Mouse (Mus musculus) hindbrain, embryonic 16.5 days (tissue): ENCODE results near the gene Xpo6. TPM values are rescaled to one million over a fixed set of nuclear protein-coding genes. Genes with fewer than 3 reads are reported as not detected.

ENCODE experiments used
- ATAC-seq: fragments of 200-750 bp; cut with Nextera tagmentation; 2 replicates; pipeline ENCODE4 v1.8.0; 2017; ENCODE audit warnings: moderate TSS enrichment, moderate library complexity
- H3K27ac ChIP-seq: fragments of 300-500 bp; sonication (generic); 2 replicates; pipeline ENCODE4 v1.5.1; 2014; ENCODE audit warnings: low read depth, mild to moderate bottlenecking, control low read depth, low read length, moderate library complexity
- H3K27me3 ChIP-seq: fragments of 300-500 bp; sonication (generic); replicated peaks from 2 replicates; pipeline ENCODE4 v1.6.1; 2014; ENCODE audit warnings: low read length; ENCODE audit not compliant: control insufficient read depth, insufficient read depth
- H3K36me3 ChIP-seq: fragments of 300-500 bp; sonication (generic); 2 replicates; pipeline ENCODE4 v1.6.1; 2014; ENCODE audit warnings: mild to moderate bottlenecking, low read length, moderate library complexity, mixed read lengths; ENCODE audit not compliant: control insufficient read depth, insufficient read depth
- H3K4me1 ChIP-seq: fragments of 300-500 bp; sonication (generic); 2 replicates; pipeline ENCODE4 v1.6.1; 2014; ENCODE audit warnings: low read depth, low read length; ENCODE audit not compliant: control insufficient read depth, insufficient read depth
- H3K4me2 ChIP-seq: fragments of 300-500 bp; sonication (generic); 2 replicates; pipeline ENCODE4 v1.6.1; 2014; ENCODE audit warnings: mild to moderate bottlenecking, low read length, control low read depth, moderate library complexity
- H3K4me3 ChIP-seq: fragments of 300-500 bp; sonication (generic); 2 replicates; pipeline ENCODE4 v1.5.1; 2014; ENCODE audit warnings: mild to moderate bottlenecking, low read length, control low read depth, moderate library complexity
- H3K9ac ChIP-seq: fragments of 300-500 bp; sonication (generic); 2 replicates; pipeline ENCODE4 v1.6.1; 2014; ENCODE audit warnings: low read depth, mild to moderate bottlenecking, control low read depth, low read length, moderate library complexity
- H3K9me3 ChIP-seq: fragments of 300-500 bp; sonication (generic); 2 replicates; pipeline ENCODE4 v1.6.1; 2014; ENCODE audit warnings: mild to moderate bottlenecking, low read length, moderate library complexity; ENCODE audit not compliant: control insufficient read depth
- WGBS: fragments of 180-500 bp; shearing (Covaris S2); extraction: QIAGEN DNeasy Blood & Tissue Kit; methylation state at CpG from one replicate; pipeline ENCODE4 v1.1.7; 2014; 5-methylcytosine and 5-hydroxymethylcytosine counted together
- polyA plus RNA-seq: library from polyadenylated mRNA; unstranded; fragments of >200 nt; fragmentation: Nextera tagmentation; extraction: Ambion mirVana; gene quantifications from 2 replicates; pipeline ENCODE4 v1.2.1, GENCODE M21; 2015

Xpo6 gene
- polyA plus RNA-seq = 44.4 and 54.4 TPM in 2 replicates

DNA sequence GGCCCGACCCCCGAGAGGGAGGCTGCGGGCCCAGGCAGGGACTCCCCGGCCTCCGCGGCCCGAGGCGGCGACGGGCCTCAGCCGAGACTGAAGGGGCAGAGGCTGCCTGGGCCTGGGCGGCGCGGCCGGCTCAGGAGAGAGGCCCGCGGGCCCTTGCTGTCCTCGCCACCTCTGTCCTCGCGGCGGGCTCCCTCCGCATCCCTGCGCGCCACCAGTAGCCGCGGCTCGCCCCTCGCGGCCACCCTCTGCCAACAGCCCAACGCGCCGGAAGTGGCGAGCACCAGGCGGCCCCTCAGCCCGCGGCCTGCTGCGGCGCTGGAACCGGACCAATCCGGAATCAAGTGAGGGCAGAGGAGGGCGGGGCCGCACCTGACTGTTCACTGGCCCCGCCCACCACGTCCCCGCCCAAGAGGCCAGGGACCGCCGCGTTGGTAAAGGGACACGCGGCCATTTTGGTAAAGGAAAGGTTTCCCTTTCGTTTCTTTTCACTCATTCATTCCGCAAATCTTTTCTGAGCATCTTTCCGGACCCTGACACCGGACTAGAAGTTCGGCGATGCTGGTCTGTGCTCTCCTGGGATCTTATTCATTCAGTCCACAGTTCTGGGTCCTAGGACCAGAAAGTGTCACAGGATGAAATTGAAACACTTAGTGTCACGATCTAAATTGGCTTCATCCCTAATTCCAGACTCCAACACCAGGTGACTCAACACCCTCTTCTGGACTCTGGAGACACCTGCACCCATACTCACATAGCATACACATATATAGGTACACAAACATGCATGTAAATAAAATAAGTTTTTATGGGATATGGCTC is at the start of gene Xpo6:
TSS of gene Xpo6 (minus strand) at position 324 of the 819 bp plus-strand sequence.
- H3K4me1 ChIP-seq = peaks cover 24% of the 10 kb centered on the region

DNA sequence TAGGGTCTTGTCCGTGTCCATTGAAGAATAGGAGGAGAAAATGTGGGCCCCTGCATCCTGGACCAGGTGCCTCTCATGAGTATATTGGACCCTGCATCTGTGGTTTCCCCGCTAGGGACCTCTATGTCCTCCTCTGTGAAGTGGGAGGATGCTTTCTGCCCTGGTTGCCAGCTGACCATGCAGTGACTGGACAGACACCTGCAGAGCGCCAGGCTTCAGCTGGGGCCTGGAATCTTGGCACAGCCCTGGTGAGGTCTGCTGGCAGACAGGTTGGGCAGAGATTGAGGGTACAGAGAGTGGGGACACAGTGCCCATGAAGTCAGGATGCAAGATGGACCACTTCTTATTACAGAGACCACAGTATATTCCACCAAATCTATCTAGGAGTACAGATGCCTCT is 49.7 kb upstream of the Xpo6 start:
- H3K27ac ChIP-seq = no peak overlapping the region
- 91% methylated on average over 3 of the region's 3 CpGs for WGBS
- no peak overlapping the region for H3K9ac ChIP-seq
- H3K9me3 ChIP-seq = no peaks in the 10 kb centered on the region
- ATAC-seq = no peak
- no peaks in the 10 kb centered on the region for H3K27me3 ChIP-seq
- H3K4me3 ChIP-seq = no peak overlapping the region
- H3K36me3 ChIP-seq = no peaks in the 10 kb centered on the region
- peaks cover 6% of the 10 kb centered on the region for H3K4me1 ChIP-seq
- H3K4me2 ChIP-seq = no peak overlapping the region

More for the DNA sequence above, at the start of gene Xpo6:
- Histone ChIP-seq H3K9me3 (no peaks in the 10 kb centered on the region), H3K36me3 (no peaks in the 10 kb centered on the region), H3K4me3 (peak within 1 kb of the TSS; percentile 92), H3K4me2 (peak within 1 kb of the TSS; percentile 65), H3K27me3 (no peaks in the 10 kb centered on the region), H3K9ac (peak within 1 kb of the TSS; percentile 97), H3K27ac (peak within 1 kb of the TSS; percentile 90)
- WGBS = 1% methylated on average over 32 of the region's 57 CpGs
- ATAC-seq = peak; percentile 96

DNA sequence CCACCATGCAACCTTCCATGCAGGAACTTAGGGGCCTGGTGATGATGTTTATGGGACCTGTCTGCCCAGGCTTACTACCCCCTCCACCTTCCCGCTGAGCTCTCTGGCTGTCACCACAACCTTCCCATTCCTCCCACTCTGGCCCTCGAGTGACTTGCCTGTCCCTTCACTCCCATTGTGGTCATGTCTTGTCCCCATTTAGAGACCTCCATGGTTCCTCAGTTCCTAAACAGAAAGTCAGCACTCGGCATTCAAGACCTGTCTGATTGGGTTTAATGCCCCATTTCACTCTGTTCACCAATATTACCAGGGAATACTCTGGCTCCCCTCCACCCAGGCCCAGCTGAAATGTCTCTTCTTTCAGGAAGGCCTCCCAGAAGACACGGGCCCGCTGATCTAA is 48.8 kb upstream of the Xpo6 start:
- WGBS = 73% methylated on average over 5 of the region's 5 CpGs
- H3K27ac ChIP-seq = no peak overlapping the region
- no peaks in the 10 kb centered on the region for H3K9me3 ChIP-seq
- ATAC-seq = no peak
- H3K36me3 ChIP-seq = no peaks in the 10 kb centered on the region
- no peak overlapping the region for H3K9ac ChIP-seq
- H3K27me3 ChIP-seq = no peaks in the 10 kb centered on the region
- H3K4me2 ChIP-seq = no peak overlapping the region
- H3K4me3 ChIP-seq = no peak overlapping the region
- peaks cover 6% of the 10 kb centered on the region for H3K4me1 ChIP-seq

DNA sequence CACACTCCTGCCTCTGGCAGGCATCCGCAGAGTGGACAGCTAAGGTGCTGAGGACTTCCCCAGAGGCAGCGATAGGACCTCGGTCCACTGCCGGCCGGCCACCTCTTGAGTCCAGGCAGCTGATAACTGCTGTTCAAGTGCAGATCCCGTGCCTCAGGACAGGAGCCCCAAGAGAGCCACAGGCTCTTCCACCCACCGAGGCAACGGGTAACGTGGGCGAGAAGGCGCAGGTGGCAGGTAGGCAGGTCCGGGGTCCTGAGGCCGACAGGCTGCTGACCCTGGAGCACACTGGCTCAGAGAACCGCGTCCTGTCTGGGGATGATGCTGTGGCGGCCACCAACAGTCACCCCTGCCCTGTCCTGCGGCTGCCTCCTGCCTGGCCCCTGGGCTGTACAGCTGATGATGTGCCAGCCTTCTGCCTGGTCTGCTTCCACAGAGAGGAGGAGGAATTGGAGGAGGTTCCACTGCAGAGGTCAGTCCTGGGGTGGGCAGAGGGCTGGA is 48.4 kb upstream of the Xpo6 start:
- Histone ChIP-seq H3K27ac (no peak overlapping the region), H3K4me3 (no peak overlapping the region), H3K9me3 (no peaks in the 10 kb centered on the region), H3K27me3 (no peaks in the 10 kb centered on the region), H3K36me3 (no peaks in the 10 kb centered on the region), H3K4me2 (peak overlapping the region; percentile 35), H3K4me1 (peaks cover 6% of the 10 kb centered on the region), H3K9ac (no peak overlapping the region; the same call in 1 of the 2 replicates)
- no peak for ATAC-seq
- 62% methylated on average over 16 of the region's 17 CpGs for WGBS

DNA sequence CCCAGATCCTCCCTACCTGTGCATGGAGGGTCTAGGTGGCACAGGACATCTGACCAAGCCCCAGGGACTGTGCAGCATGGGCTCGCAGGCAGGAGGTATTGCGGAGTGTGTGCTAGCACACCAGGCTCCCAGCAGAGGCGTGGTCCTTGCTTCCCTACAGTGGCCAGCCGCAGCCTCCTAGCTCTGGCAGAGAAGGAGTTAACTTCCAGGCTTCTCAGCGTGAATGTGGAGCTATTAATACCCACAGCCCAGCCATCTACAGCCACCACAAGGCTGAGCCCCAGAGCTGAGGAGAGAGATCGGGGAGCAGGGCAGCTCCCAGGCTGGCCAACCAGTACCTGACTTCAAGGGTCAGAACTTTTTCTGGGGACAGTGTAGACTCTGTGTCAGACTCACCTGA is 47.8 kb upstream of the Xpo6 start:
- Histone ChIP-seq H3K27ac (no peak overlapping the region), H3K4me3 (peak overlapping the region; percentile 9; the same call in 1 of the 2 replicates), H3K27me3 (no peaks in the 10 kb centered on the region), H3K4me2 (peak overlapping the region; percentile 35), H3K9me3 (no peaks in the 10 kb centered on the region), H3K9ac (no peak overlapping the region), H3K36me3 (no peaks in the 10 kb centered on the region), H3K4me1 (peaks cover 6% of the 10 kb centered on the region)
- 6% methylated on average over 6 of the region's 6 CpGs for WGBS
- no peak; the same call in 1 of the 2 replicates for ATAC-seq

DNA sequence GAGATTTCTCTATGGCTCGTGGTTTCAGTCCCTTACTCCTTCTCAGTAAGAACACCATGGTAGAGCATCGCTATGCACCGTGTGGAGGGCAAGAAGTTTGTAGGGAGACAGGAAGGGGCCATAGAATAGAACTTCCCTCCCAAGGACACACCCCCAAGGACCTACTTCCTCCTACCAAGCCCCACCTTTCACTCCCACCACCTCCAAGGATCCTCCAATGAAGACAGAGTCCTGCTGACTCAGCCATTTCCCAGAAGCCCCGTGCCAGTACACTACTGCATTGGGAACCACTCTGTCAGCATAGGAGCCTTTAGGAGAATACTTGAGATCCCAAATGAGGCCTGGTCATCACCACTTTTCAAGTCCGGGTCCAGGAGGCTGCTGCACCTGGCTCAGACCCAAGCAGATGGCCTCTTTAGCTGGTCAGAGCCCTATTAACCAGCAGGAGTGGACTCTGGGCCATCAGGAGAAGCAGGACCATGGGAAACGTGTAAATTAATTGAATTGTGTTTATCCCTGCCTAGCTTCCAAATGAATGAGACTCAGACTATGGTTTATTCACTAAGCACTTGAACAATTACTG is 44.0 kb upstream of the Xpo6 start:
- H3K9me3 ChIP-seq = no peaks in the 10 kb centered on the region
- H3K27me3 ChIP-seq = no peaks in the 10 kb centered on the region
- H3K4me1 ChIP-seq = peaks cover 6% of the 10 kb centered on the region
- no peaks in the 10 kb centered on the region for H3K36me3 ChIP-seq
- no peak overlapping the region for H3K4me3 ChIP-seq
- H3K4me2 ChIP-seq = no peak overlapping the region
- no peak for ATAC-seq
- WGBS = 78% methylated on average over 6 of the region's 6 CpGs
- H3K9ac ChIP-seq = no peak overlapping the region
- no peak overlapping the region for H3K27ac ChIP-seq

DNA sequence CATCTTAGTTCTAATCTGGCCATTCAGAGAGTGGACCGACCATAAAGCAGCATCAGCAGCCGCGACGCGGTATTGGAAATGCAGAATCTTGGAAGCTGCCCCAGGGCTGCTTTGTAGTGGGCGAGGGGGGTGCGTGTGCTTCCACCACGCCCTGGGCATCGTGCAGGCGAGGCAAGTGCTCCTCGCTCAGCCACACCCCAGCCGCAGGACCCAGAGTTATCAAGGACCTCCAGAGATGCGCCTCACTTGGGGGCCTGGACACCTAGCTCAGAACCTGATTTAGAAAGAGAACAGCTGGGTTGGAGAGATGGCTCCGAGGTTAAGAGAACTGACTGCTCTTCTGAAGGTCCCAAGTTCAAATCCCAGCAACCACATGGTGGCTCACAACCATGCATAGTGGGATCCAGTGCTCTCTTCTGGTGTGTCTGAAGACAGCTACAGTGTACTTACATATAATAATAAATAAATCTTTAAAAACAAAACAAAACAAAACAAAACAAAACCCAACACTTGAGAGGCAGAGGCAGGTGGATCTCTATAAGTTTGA is 40.6 kb upstream of the Xpo6 start:
- no peaks in the 10 kb centered on the region for H3K36me3 ChIP-seq
- no peaks in the 10 kb centered on the region for H3K9me3 ChIP-seq
- no peaks in the 10 kb centered on the region for H3K4me1 ChIP-seq
- H3K27ac ChIP-seq = no peak overlapping the region
- WGBS = 80% methylated on average over 14 of the region's 14 CpGs
- H3K9ac ChIP-seq = no peak overlapping the region
- no peak overlapping the region for H3K4me2 ChIP-seq
- no peaks in the 10 kb centered on the region for H3K27me3 ChIP-seq
- ATAC-seq = no peak
- H3K4me3 ChIP-seq = no peak overlapping the region

DNA sequence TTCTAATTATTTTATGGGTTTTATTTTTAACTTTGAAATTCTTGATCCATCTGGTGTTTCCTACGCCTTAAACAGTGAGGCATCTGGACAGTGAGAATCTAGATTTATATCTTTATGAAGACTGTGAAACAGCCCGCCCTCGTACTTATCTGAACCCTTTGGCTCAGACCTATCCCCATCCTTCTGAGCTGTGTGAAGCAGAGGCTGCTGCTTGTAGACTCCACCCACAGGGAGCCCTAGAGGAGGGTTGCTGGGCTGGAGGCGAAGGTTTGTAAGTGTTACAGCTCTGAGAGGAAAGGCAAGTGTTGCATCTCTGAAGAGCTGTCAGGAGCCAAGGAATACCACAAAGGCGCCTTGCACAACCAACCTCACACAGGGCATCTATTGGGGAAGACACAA is 36.5 kb upstream of the Xpo6 start:
- no peak overlapping the region for H3K4me2 ChIP-seq
- H3K9me3 ChIP-seq = no peaks in the 10 kb centered on the region
- H3K27ac ChIP-seq = no peak overlapping the region
- no peaks in the 10 kb centered on the region for H3K27me3 ChIP-seq
- H3K4me3 ChIP-seq = no peak overlapping the region
- ATAC-seq = no peak
- H3K9ac ChIP-seq = no peak overlapping the region
- H3K36me3 ChIP-seq = no peaks in the 10 kb centered on the region
- H3K4me1 ChIP-seq = no peaks in the 10 kb centered on the region
- 77% methylated on average over 5 of the region's 5 CpGs for WGBS

DNA sequence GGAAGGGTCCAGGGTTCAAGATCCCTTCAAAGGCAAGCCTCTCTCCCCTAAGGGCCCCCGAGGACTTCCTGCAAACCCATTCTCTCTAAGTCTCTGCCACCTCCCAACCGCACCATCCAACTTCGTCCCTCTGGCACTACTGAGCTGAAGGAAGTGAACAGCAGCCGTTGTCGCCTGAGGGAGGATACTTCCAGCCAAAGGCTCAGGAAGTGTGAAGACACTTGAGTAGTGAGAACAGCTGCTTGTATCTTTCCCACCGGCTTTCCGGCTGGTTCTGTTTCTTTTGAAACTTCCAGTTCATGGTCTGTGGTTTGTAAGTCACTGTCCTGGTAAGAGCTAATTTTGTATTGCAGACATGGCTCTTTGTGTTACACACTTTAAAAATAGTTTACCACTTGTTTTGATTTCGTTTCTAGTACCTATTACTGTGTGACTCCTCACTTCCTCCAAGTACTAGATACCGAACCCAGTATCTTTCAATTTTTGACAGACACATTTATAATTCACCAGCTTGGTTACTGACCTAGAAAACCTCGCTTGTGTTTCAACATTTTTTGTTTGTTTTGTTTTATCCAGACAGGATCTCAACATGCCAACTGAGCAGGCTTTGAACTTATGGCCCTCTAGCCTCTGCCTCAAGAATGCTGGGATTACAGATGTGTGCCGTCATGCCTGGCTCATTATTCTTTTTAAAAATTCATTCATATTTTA is 35.9 kb upstream of the Xpo6 start:
- H3K27ac ChIP-seq = no peak overlapping the region
- no peak overlapping the region for H3K4me3 ChIP-seq
- ATAC-seq = no peak
- H3K36me3 ChIP-seq = no peaks in the 10 kb centered on the region
- H3K27me3 ChIP-seq = no peaks in the 10 kb centered on the region
- H3K4me1 ChIP-seq = no peaks in the 10 kb centered on the region
- H3K9me3 ChIP-seq = no peaks in the 10 kb centered on the region
- H3K4me2 ChIP-seq = no peak overlapping the region
- H3K9ac ChIP-seq = no peak overlapping the region
- 65% methylated on average over 11 of the region's 11 CpGs for WGBS
